Mouse (Mus musculus) thymus, adult 2 months (tissue): ENCODE measurements around the gene Efna1.

Source experiments
- CTCF ChIP-seq: fragments of 200-500 bp; IDR thresholded peaks from 2 replicates; pipeline ENCODE4 v1.5.1; 2012; ENCODE audit warnings: mild to moderate bottlenecking, control low read depth, low read length, moderate library complexity, borderline replicate concordance; ENCODE audit not compliant: control insufficient read depth, poor library complexity, insufficient read depth; ENCODE audit errors: extremely low read depth
- POLR2A ChIP-seq: fragments of 200-500 bp; IDR thresholded peaks from 2 replicates; pipeline ENCODE4 v1.6.1; 2012; ENCODE audit warnings: mild to moderate bottlenecking, low read length, control low read depth, moderate library complexity; ENCODE audit not compliant: control insufficient read depth, poor library complexity, insufficient read depth; ENCODE audit errors: extremely low read depth

- TF ChIP-seq CTCF (no peak), POLR2A (no peak)
These were observed 47.3 kb downstream of the Efna1 start for GRCm38 (mm10) chr3:89233562-89234110.
